Mouse (Mus musculus) heart, postnatal 36 days (tissue): ENCODE measurements around the gene Sprr2f. TPM values are rescaled to one million over a fixed set of nuclear protein-coding genes. Genes with fewer than 3 reads are reported as not detected.

Experiments used
- DNase-seq, 2 experiments: peaks; one replicate each; pipeline ENCODE4 v3.0.0; 2021 to 2022
- intact Hi-C: fragments of 180-260 bp; cut with DNase I; formaldehyde crosslinking; loops from one replicate; pipeline ENCODE4 v1.15.1; 2025
- total RNA-seq, 2 experiments: library from RNA; stranded (reverse); gene quantifications; 2 replicates each; pipeline ENCODE4 v1.2.3; 2021

Gene Sprr2f
- total RNA-seq = not detected

GRCm38 (mm10) chr3:92364887-92365286, at the start of gene Sprr2f:
TSS of gene Sprr2f (plus strand) at chr3:92365187.
- no peak for DNase-seq
- intact Hi-C loops = no loop called here

- intact Hi-C loops = no loop called here
Observed at GRCm38 (mm10) chr3:92316320-92316719, 48.7 kb upstream of the Sprr2f start, which contains the start of gene Sprr2b. TSS of gene Sprr2b (plus strand) at chr3:92316620.

GRCm38 (mm10) chr3:92317384-92317783, 47.6 kb upstream of the Sprr2f start:
- intact Hi-C loops = no loop called here
- DNase-seq = no peak

More at GRCm38 (mm10) chr3:92316320-92316719, 48.7 kb upstream of the Sprr2f start, which contains the start of gene Sprr2b:
- no peak for DNase-seq

GRCm38 (mm10) chr3:92336278-92336677, 28.7 kb upstream of the Sprr2f start:
- intact Hi-C loops = no loop called here
- no peak for DNase-seq

- DNase-seq = no peak
- intact Hi-C loops = no loop called here
Observed at GRCm38 (mm10) chr3:92338840-92339239, 26.1 kb upstream of the Sprr2f start, which contains the start of gene Sprr2d. TSS of gene Sprr2d (plus strand) at chr3:92339140.

DNA sequence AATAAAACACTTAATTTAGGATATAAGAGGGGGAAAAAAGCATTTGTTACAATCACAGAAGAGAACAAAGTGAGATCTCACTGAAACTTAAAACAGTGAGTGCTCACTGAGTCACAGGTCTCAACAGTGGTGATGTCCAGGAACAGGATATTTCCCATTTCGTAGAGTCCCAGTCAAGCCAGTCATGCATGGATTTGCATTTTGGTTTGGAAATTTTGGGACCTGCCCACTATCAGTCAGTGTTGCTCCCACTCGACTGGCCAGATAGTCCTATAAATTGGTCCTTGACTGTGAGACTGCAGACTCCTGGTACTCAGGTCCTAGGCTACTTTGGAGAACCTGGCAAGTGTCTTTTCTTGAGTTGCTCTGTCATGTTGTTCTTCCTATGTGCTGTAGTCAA, 13.1 kb upstream of the Sprr2f start, which contains the start of gene Sprr2e:
Sprr2e (plus strand) TSS at position 301 of the 400 bp plus-strand sequence.
- no peak for DNase-seq
- intact Hi-C loops = no loop called here

- intact Hi-C loops = no loop called here
- no peak for DNase-seq
Observed at GRCm38 (mm10) chr3:92361619-92362018, 3.4 kb upstream of the Sprr2f start.

GRCm38 (mm10) chr3:92373613-92374012, 8.6 kb downstream of the Sprr2f start:
- intact Hi-C loops = no loop called here
- DNase-seq = no peak

- intact Hi-C loops = no loop called here
- DNase-seq = no peak
Observed at GRCm38 (mm10) chr3:92385385-92385784, 20.4 kb downstream of the Sprr2f start, which contains the start of gene Sprr2h. TSS of gene Sprr2h (plus strand) at chr3:92385685.

- DNase-seq = no peak
- intact Hi-C loops = loop anchor here (2.0 kb wide), 1 partner anchor 116 kb away; no protein-coding TSS in a partner anchor
Observed at GRCm38 (mm10) chr3:92394301-92394700, 29.3 kb downstream of the Sprr2f start.

- intact Hi-C loops = no loop called here
- no peak for DNase-seq
Observed at GRCm38 (mm10) chr3:92407691-92408090, 42.7 kb downstream of the Sprr2f start, which contains the start of gene Sprr2i. TSS of gene Sprr2i (plus strand) at chr3:92407991.

Other genes with a start within 250 kb of the Sprr2f start
- gene Prr9, start 241.2 kb upstream of the Sprr2f start, total RNA-seq = not detected
- not detected for gene Lelp1, start 222.4 kb upstream of the Sprr2f start, total RNA-seq
- gene Sprr2a1, start 149.4 kb upstream of the Sprr2f start, total RNA-seq = not detected
- gene Sprr2a2, start 149.3 kb upstream of the Sprr2f start, total RNA-seq = under 1 TPM; 0.38 to 0.58 TPM
- not detected for gene Sprr2a3, start 79.8 kb upstream of the Sprr2f start, total RNA-seq
- not detected for gene Sprr2b, start 48.6 kb upstream of the Sprr2f start, total RNA-seq
- not detected for gene Sprr2d, start 26.0 kb upstream of the Sprr2f start, total RNA-seq
- gene Sprr2e, start 13.0 kb upstream of the Sprr2f start, total RNA-seq = not detected
- gene Sprr2h, start 20.5 kb downstream of the Sprr2f start, total RNA-seq = not detected
- gene Sprr2i, start 42.8 kb downstream of the Sprr2f start, total RNA-seq = not detected
- not detected for gene Sprr2j-ps, start 52.9 kb downstream of the Sprr2f start, total RNA-seq
- gene Gm9774, start 64.2 kb downstream of the Sprr2f start, total RNA-seq = 1 to 10 TPM; 1.2 to 3.3 TPM
- gene Sprr2k, start 67.4 kb downstream of the Sprr2f start, total RNA-seq = not detected
- not detected for gene Sprr1b, start 73.6 kb downstream of the Sprr2f start, total RNA-seq
- gene Sprr3, start 93.5 kb downstream of the Sprr2f start, total RNA-seq = not detected
- not detected for gene Sprr1a, start 120.7 kb downstream of the Sprr2f start, total RNA-seq
- not detected for gene Sprr4, start 135.3 kb downstream of the Sprr2f start, total RNA-seq
- gene 2310046K23Rik, start 169.3 kb downstream of the Sprr2f start, total RNA-seq = not detected
- not detected for gene Ivl, start 208.5 kb downstream of the Sprr2f start, total RNA-seq
- not detected for gene Smcp, start 223.8 kb downstream of the Sprr2f start, total RNA-seq
- gene 2210017I01Rik, start 242.3 kb downstream of the Sprr2f start, total RNA-seq = not detected